Mouse (Mus musculus): ENCODE measurements around the gene Cpox.

- TF ChIP-seq POLR2A (IDR thresholded peaks at IDR 0.05; ENCODE audit: borderline replicate concordance, extremely low read depth, insufficient read depth, insufficient read length, poor library complexity, severe bottlenecking) = no peak
- no peak for TF ChIP-seq CTCF (IDR thresholded peaks at IDR 0.05; ENCODE audit: borderline replicate concordance, extremely low read depth, insufficient read depth, insufficient read length)
Measured at GRCm38 (mm10) chr16:58683911-58684310, 13.8 kb downstream of the Cpox start.
